Mouse (Mus musculus): ENCODE data around the gene Flna.

GRCm38 (mm10) chrX:74203556-74203955 is 46.1 kb downstream of the Flna start:
- TF ChIP-seq POLR2A (IDR thresholded peaks at IDR 0.05; ENCODE audit: borderline replicate concordance, control insufficient read depth, low read depth, low read length), result no peak
- TF ChIP-seq CTCF (IDR thresholded peaks at IDR 0.05; ENCODE audit: control insufficient read depth, insufficient read depth, low read length), result no peak
